Mouse (Mus musculus): ENCODE measurements around the gene Olfr1423.
"Not testable (repeated sequence)": the region's sequence is repeated elsewhere in the genome, so short reads cannot be mapped to it uniquely, and the experiment has no call there.

DNA sequence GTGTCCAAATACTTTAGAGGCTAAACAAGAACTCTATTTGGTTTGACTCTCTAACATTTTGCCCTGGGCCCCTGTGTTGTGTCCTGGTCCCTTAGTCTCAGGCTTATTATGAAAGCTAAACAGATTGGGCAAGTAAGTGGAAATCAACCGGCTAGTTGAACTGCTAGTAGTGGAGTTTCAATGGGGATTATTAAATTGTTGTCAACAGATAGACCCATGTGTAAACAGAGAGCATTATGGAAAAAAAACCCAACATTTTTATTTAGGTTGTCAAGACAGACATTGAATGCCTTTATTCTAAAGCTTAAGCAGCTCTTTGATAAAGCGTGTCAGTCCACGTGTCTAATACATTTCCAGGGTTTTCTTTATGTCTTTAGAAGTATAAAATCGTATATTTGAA, 36.5 kb upstream of the Olfr1423 start, which contains the start of gene Olfr1425:
- TF ChIP-seq TAL1, GATA1 (IDR thresholded peaks at IDR 0.05; ENCODE audit: low read length): not testable (repeated sequence)

Measured in erythroblast, embryonic 14.5 days (primary cell).